Mouse (Mus musculus) E14TG2a.4 (cell line): Measurements from ENCODE around the gene Pcyt2.

ENCODE experiments used
- H3K27me3 ChIP-seq: 2 replicates; pipeline ENCODE4 v1.6.1; 2014; ENCODE audit warnings: low read length, control low read depth; ENCODE audit not compliant: insufficient read depth
- H3K36me3 ChIP-seq: 2 replicates; pipeline ENCODE4 v1.6.1; 2014; ENCODE audit warnings: low read length, control low read depth; ENCODE audit not compliant: insufficient read depth
- H3K4me1 ChIP-seq: replicated peaks from 2 replicates; pipeline ENCODE4 v1.6.1; 2014; ENCODE audit warnings: low read depth, low read length, control low read depth
- H3K4me3 ChIP-seq: replicated peaks from 2 replicates; pipeline ENCODE4 v1.5.1; 2014; ENCODE audit warnings: mild to moderate bottlenecking, low read length
- H3K9me3 ChIP-seq: 2 replicates; pipeline ENCODE4 v1.6.1; 2014; ENCODE audit warnings: low read length, control low read depth
- CTCF ChIP-seq: conservative IDR thresholded peaks from 2 replicates; pipeline ENCODE4 v1.5.1; 2014; ENCODE audit warnings: low read length
- NANOG ChIP-seq: IDR thresholded peaks from 2 replicates; pipeline ENCODE4 v1.6.1; 2014; ENCODE audit warnings: borderline replicate concordance, low read length, mixed read lengths
- POU5F1 ChIP-seq: IDR thresholded peaks from 2 replicates; pipeline ENCODE4 v1.6.1; 2014; ENCODE audit warnings: low read length, borderline replicate concordance

The Pcyt2 gene

GRCm38 (mm10) chr11:120641869-120642268 lies 24.1 kb upstream of the Pcyt2 start:
- TF ChIP-seq NANOG = no peak
- no peak for TF ChIP-seq POU5F1
- TF ChIP-seq CTCF = no peak
- H3K9me3 ChIP-seq = no peaks in the 10 kb centered on the region
- H3K4me1 ChIP-seq = peaks cover 54% of the 10 kb centered on the region
- H3K27me3 ChIP-seq = peaks cover 25% of the 10 kb centered on the region
- H3K36me3 ChIP-seq = peaks cover 46% of the 10 kb centered on the region
- peak overlapping the region; percentile 82; the same call in 1 of the 2 replicates for H3K4me3 ChIP-seq

GRCm38 (mm10) chr11:120641255-120641654 lies 23.5 kb upstream of the Pcyt2 start:
- Histone ChIP-seq H3K27me3 (peaks cover 19% of the 10 kb centered on the region), H3K9me3 (no peaks in the 10 kb centered on the region), H3K4me3 (peak overlapping the region; percentile 20; the same call in 1 of the 2 replicates), H3K4me1 (peaks cover 57% of the 10 kb centered on the region), H3K36me3 (peaks cover 52% of the 10 kb centered on the region)
- no peak for TF ChIP-seq CTCF

- no peaks in the 10 kb centered on the region for H3K27me3 ChIP-seq
- peaks cover 67% of the 10 kb centered on the region for H3K4me1 ChIP-seq
- H3K36me3 ChIP-seq = peaks cover 46% of the 10 kb centered on the region
- no peaks in the 10 kb centered on the region for H3K9me3 ChIP-seq
- TF ChIP-seq POU5F1 = no peak
- TF ChIP-seq CTCF = no peak
- no peak for TF ChIP-seq NANOG
- peak overlapping the region; percentile 95 for H3K4me3 ChIP-seq
Measured at GRCm38 (mm10) chr11:120634810-120635209, 17.1 kb upstream of the Pcyt2 start.

- H3K4me1 ChIP-seq = peaks cover 77% of the 10 kb centered on the region
- H3K4me3 ChIP-seq = peak within 1 kb of the TSS; percentile 95
- H3K36me3 ChIP-seq = peaks cover 46% of the 10 kb centered on the region
Measured at GRCm38 (mm10) chr11:120633520-120634343, 16.0 kb upstream of the Pcyt2 start, which contains the start of gene Mafg. Mafg (minus strand) TSS chr11:120633600.

GRCm38 (mm10) chr11:120632559-120633519 lies 15.1 kb upstream of the Pcyt2 start:
- no peaks in the 10 kb centered on the region for H3K9me3 ChIP-seq

More at GRCm38 (mm10) chr11:120633520-120634343, 16.0 kb upstream of the Pcyt2 start, which contains the start of gene Mafg:
- H3K9me3 ChIP-seq = no peaks in the 10 kb centered on the region
- no peaks in the 10 kb centered on the region for H3K27me3 ChIP-seq
- TF ChIP-seq POU5F1 = no peak
- TF ChIP-seq NANOG = no peak
- no peak for TF ChIP-seq CTCF

GRCm38 (mm10) chr11:120631726-120632448 lies 14.2 kb upstream of the Pcyt2 start:
- H3K4me3 ChIP-seq = peak overlapping the region; percentile 95
- peaks cover 53% of the 10 kb centered on the region for H3K36me3 ChIP-seq
- H3K27me3 ChIP-seq = no peaks in the 10 kb centered on the region
- no peak for TF ChIP-seq NANOG
- H3K4me1 ChIP-seq = peaks cover 88% of the 10 kb centered on the region
- no peaks in the 10 kb centered on the region for H3K9me3 ChIP-seq

More at GRCm38 (mm10) chr11:120632559-120633519, 15.1 kb upstream of the Pcyt2 start:
- no peak for TF ChIP-seq CTCF
- no peak for TF ChIP-seq NANOG
- peaks cover 51% of the 10 kb centered on the region for H3K36me3 ChIP-seq
- no peaks in the 10 kb centered on the region for H3K27me3 ChIP-seq
- H3K4me3 ChIP-seq = peak overlapping the region; percentile 95
- peaks cover 86% of the 10 kb centered on the region for H3K4me1 ChIP-seq

GRCm38 (mm10) chr11:120630881-120631725 lies 13.4 kb upstream of the Pcyt2 start:
- Histone ChIP-seq H3K4me1 (peaks cover 88% of the 10 kb centered on the region), H3K27me3 (no peaks in the 10 kb centered on the region), H3K9me3 (no peaks in the 10 kb centered on the region), H3K4me3 (peak overlapping the region; percentile 95), H3K36me3 (peaks cover 53% of the 10 kb centered on the region)
- TF ChIP-seq NANOG (no peak), CTCF (no peak), POU5F1 (no peak)
